8 mouse cellular contexts compared by ENCODE assay signal in the genomic region with DNA sequence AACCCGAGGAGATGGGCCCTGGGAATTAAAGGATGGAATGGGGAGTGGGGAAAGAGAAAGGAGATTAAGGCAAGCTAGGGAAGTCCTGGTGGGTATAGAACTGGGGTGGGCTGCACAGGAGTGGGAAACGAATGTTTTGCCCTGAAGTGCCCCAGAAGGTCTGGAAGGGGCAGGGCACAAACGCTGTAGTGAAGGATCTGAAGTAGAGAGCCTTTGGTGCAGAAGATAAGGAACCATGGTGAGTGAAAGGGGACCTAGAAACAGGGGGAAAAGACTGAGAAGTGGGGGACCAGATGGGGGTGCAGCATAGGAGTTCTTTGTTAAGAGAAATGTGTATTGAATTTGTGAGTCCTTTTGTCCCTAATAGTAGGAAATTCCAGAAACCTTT. TPM values are rescaled to one million over a fixed set of nuclear protein-coding genes. Genes with fewer than 3 reads are reported as not detected.
DNase-seq lines count a peak whose midpoint lies in the region; ATAC-seq and TF ChIP-seq lines count a peak whose summit lies in the region.

A gene (plus strand): TSS at position 13 of the 388 bp plus-strand sequence.

- peak within 1 kb of the TSS; percentile 95 for H3K4me3 ChIP-seq in cerebellum, adult 2 months (replicated peaks; ENCODE audit: insufficient read depth, low read depth, low read length)
- peak within 1 kb of the TSS; percentile 79 for H3K4me3 ChIP-seq in lung, embryonic 16.5 days (ENCODE audit: low read length)
- H3K4me3 ChIP-seq in hindbrain, postnatal 0 days (ENCODE audit: low read length), result peak within 1 kb of the TSS; percentile 78
- H3K4me3 ChIP-seq in neural tube, embryonic 12.5 days, result peak within 1 kb of the TSS; percentile 58

- no peak for TF ChIP-seq POLR2A in cerebellum, adult 2 months (IDR thresholded peaks at IDR 0.05; ENCODE audit: borderline replicate concordance, insufficient read depth, low read length)

- H3K4me2 ChIP-seq in lung, embryonic 16.5 days (ENCODE audit: low read depth, low read length), result peak within 1 kb of the TSS; percentile 97
- peak within 1 kb of the TSS; percentile 97 for H3K4me2 ChIP-seq in hindbrain, postnatal 0 days (ENCODE audit: low read depth, low read length)
- H3K4me2 ChIP-seq in neural tube, embryonic 12.5 days (replicated peaks), result peak within 1 kb of the TSS; percentile 88

- WGBS in cerebellum, adult 2 months, result 0% methylated on average over 3 of the region's 3 CpGs
- 1% methylated on average over 3 of the region's 3 CpGs for whole genome bisulfite sequencing in lung, embryonic 16.5 days
- WGBS in hindbrain, postnatal 0 days, result 3% methylated on average over 3 of the region's 3 CpGs
- 2% methylated on average over 3 of the region's 3 CpGs for WGBS in neural tube, embryonic 12.5 days

- DNase-seq in cerebellum, adult 2 months, result no peak
- DNase-seq in cerebellum, adult 11 months, result no peak
- no peak for DNase-seq in lung, postnatal 10 days
- DNase-seq in hindbrain, postnatal 0 days (ENCODE audit: low spot score), result no peak
- no peak for DNase-seq in gastrocnemius, adult 8-10 months (ENCODE audit: low spot score in 2 of 2)
- DNase-seq in urinary bladder, adult 2 months (ENCODE audit: low spot score), result no peak

- no peak for TF ChIP-seq CTCF in cerebellum, adult 2 months (IDR thresholded peaks at IDR 0.05; ENCODE audit: borderline replicate concordance, insufficient read depth, low read depth, low read length)
- TF ChIP-seq CTCF in hindbrain, postnatal 0 days (IDR thresholded peaks at IDR 0.05; ENCODE audit: low read depth), result no peak

- 0 out of 2 replicates have a peak, but pooled peaks cover 2% of the 10 kb centered on the region for H3K36me3 ChIP-seq in lung, embryonic 16.5 days (ENCODE audit: control insufficient read depth, insufficient read depth, low read length)
- H3K36me3 ChIP-seq in hindbrain, postnatal 0 days (ENCODE audit: insufficient read depth, low read length), result no peaks in the 10 kb centered on the region
- H3K36me3 ChIP-seq in neural tube, embryonic 12.5 days, result peaks cover 11% of the 10 kb centered on the region

- no peak for ATAC-seq in lung, embryonic 16.5 days (ENCODE audit: low read depth)
- ATAC-seq in hindbrain, postnatal 0 days, result no peak
- no peak for ATAC-seq in neural tube, embryonic 12.5 days (ENCODE audit: low FRiP score, low read depth)

- H3K27ac ChIP-seq in cerebellum, adult 2 months (ENCODE audit: insufficient read depth, low read length), result peak within 1 kb of the TSS; percentile 78
- H3K27ac ChIP-seq in lung, embryonic 16.5 days (ENCODE audit: low read length), result peak within 1 kb of the TSS; percentile 93
- peak within 1 kb of the TSS; percentile 90 for H3K27ac ChIP-seq in hindbrain, postnatal 0 days
- peak within 1 kb of the TSS; percentile 69 for H3K27ac ChIP-seq in neural tube, embryonic 12.5 days

- H3K27me3 ChIP-seq in cerebellum, adult 2 months (ENCODE audit: control insufficient read depth, insufficient read depth, low read length), result no peaks in the 10 kb centered on the region
- H3K27me3 ChIP-seq in lung, embryonic 16.5 days (ENCODE audit: control insufficient read depth, insufficient read depth, low read depth, low read length), result no peaks in the 10 kb centered on the region
- H3K27me3 ChIP-seq in hindbrain, postnatal 0 days (ENCODE audit: insufficient read depth, low read length), result no peaks in the 10 kb centered on the region
- H3K27me3 ChIP-seq in neural tube, embryonic 12.5 days (replicated peaks), result no peaks in the 10 kb centered on the region

- no peaks in the 10 kb centered on the region for H3K4me1 ChIP-seq in cerebellum, adult 2 months (ENCODE audit: control insufficient read depth, insufficient read depth, low read length)
- H3K4me1 ChIP-seq in lung, embryonic 16.5 days (replicated peaks; ENCODE audit: control insufficient read depth, insufficient read depth, low read length), result peaks cover 17% of the 10 kb centered on the region
- H3K4me1 ChIP-seq in hindbrain, postnatal 0 days (ENCODE audit: insufficient read depth, low read length), result peaks cover 20% of the 10 kb centered on the region
- H3K4me1 ChIP-seq in neural tube, embryonic 12.5 days, result peaks cover 32% of the 10 kb centered on the region

- no peaks in the 10 kb centered on the region for H3K9me3 ChIP-seq in lung, embryonic 16.5 days (ENCODE audit: control insufficient read depth, low read length)
- H3K9me3 ChIP-seq in hindbrain, postnatal 0 days (ENCODE audit: low read length), result no peaks in the 10 kb centered on the region
- no peaks in the 10 kb centered on the region for H3K9me3 ChIP-seq in neural tube, embryonic 12.5 days

- H3K9ac ChIP-seq in lung, embryonic 16.5 days (ENCODE audit: low read length), result peak within 1 kb of the TSS; percentile 79
- peak within 1 kb of the TSS; percentile 80 for H3K9ac ChIP-seq in hindbrain, postnatal 0 days (replicated peaks; ENCODE audit: low read length)
- H3K9ac ChIP-seq in neural tube, embryonic 12.5 days, result peak within 1 kb of the TSS; percentile 78

RNA-seq across cellular contexts. Expression of the gene that starts here (rescaled TPM):
- polyA plus RNA-seq in cerebellum, adult 2 months (2012; rRNA removed), result 11.1 and 11.2 TPM in 2 replicates
- polyA plus RNA-seq in lung, embryonic 16.5 days (2015; fragmentation: Nextera tagmentation; extraction: Ambion mirVana), result 2.5 and 2.6 TPM in 2 replicates
- 20.7 and 25.5 TPM in 2 replicates for total RNA-seq in hindbrain, postnatal 0 days (2014; rRNA removed)
- polyA plus RNA-seq in hindbrain, postnatal 0 days (2015; fragmentation: Nextera tagmentation; extraction: Ambion mirVana), result 4.2 and 4.9 TPM in 2 replicates
- 10.4 and 12.5 TPM in 2 replicates for polyA plus RNA-seq in neural tube, embryonic 12.5 days (2016; fragmentation: Nextera tagmentation; extraction: Ambion mirVana)
- total RNA-seq in gastrocnemius, adult 8-10 months (2022), result 1 to 10 TPM; 2.0 to 3.4 (median 3.2) TPM
- 6.5 and 7.6 TPM in 2 replicates for polyA plus RNA-seq in urinary bladder, adult 2 months (2012; rRNA removed)
